Mouse (Mus musculus) MEL (cell line): ENCODE results near the gene Tcf12. TPM values are rescaled to one million over a fixed set of nuclear protein-coding genes. Genes with fewer than 3 reads are reported as not detected.

Experiments used
- DNase-seq: peaks from one replicate; pipeline ENCODE4 v3.0.0; 2011; ENCODE audit warnings: low read depth, low spot score
- H3K27ac ChIP-seq: 2 replicates; pipeline ENCODE4 v1.5.1; 2012; ENCODE audit warnings: low read depth, mild to moderate bottlenecking, control low read depth, low read length, moderate library complexity; ENCODE audit not compliant: control insufficient read depth
- H3K27me3 ChIP-seq, 2 experiments: fragments of 150-350 bp in 1 of 2; sonication (generic) in 1 of 2; 2 replicates each; pipeline ENCODE4 v1.6.1; 2012; ENCODE audit warnings: low read length in 2 of 2, mild to moderate bottlenecking in 2 of 2, improper control_type of control experiment in 1 of 2, moderate library complexity in 1 of 2; ENCODE audit not compliant: insufficient read depth in 2 of 2, control insufficient read depth in 1 of 2
- H3K36me3 ChIP-seq, 2 experiments: 2 replicates each; pipeline ENCODE4 v1.6.1; 2012 to 2014; ENCODE audit warnings: low read length in 2 of 2, improper control_type of control experiment in 1 of 2, inconsistent platforms in 1 of 2, mild to moderate bottlenecking in 1 of 2; ENCODE audit not compliant: insufficient read depth in 2 of 2, control insufficient read depth in 1 of 2
- H3K4me1 ChIP-seq, 2 experiments: fragments of 150-350 bp in 1 of 2; sonication (generic) in 1 of 2; 2 replicates each; pipeline ENCODE4 v1.6.1; 2012; ENCODE audit warnings: low read length in 2 of 2, improper control_type of control experiment in 1 of 2, mild to moderate bottlenecking in 1 of 2; ENCODE audit not compliant: insufficient read depth in 2 of 2, control insufficient read depth in 1 of 2
- H3K4me3 ChIP-seq, 2 experiments: fragments of 150-350 bp in 1 of 2; sonication (generic) in 1 of 2; 2 replicates each; pipeline ENCODE4 v1.5.1; 2012; ENCODE audit warnings: low read depth in 2 of 2, low read length in 2 of 2, mild to moderate bottlenecking in 2 of 2, moderate library complexity in 2 of 2, control low read depth in 1 of 2, improper control_type of control experiment in 1 of 2; ENCODE audit not compliant: control insufficient read depth in 1 of 2, insufficient read depth in 1 of 2
- H3K79me2 ChIP-seq: 2 replicates; pipeline ENCODE4 v1.6.1; 2012; ENCODE audit warnings: mild to moderate bottlenecking, low read length, moderate library complexity; ENCODE audit not compliant: control insufficient read depth, poor library complexity, insufficient read depth
- H3K9ac ChIP-seq: 2 replicates; pipeline ENCODE4 v1.6.1; 2012; ENCODE audit warnings: low read depth, mild to moderate bottlenecking, control low read depth, low read length, moderate library complexity; ENCODE audit not compliant: control insufficient read depth, poor library complexity, severe bottlenecking
- H3K9me3 ChIP-seq: fragments of 150-350 bp; sonication (generic); replicated peaks from 2 replicates; pipeline ENCODE4 v1.6.1; 2012; ENCODE audit warnings: mild to moderate bottlenecking, low read length, improper control_type of control experiment, moderate library complexity; ENCODE audit not compliant: insufficient read depth
- BHLHE40 ChIP-seq: IDR thresholded peaks from 2 replicates; pipeline ENCODE4 v1.6.1; 2012; ENCODE audit warnings: low read depth, mild to moderate bottlenecking, inconsistent platforms, low read length, improper control_type of control experiment, borderline replicate concordance
- CHD2 ChIP-seq: IDR thresholded peaks from 2 replicates; pipeline ENCODE4 v1.6.1; 2011; ENCODE audit warnings: low read length, improper control_type of control experiment
- ELF1 ChIP-seq: IDR thresholded peaks from 2 replicates; pipeline ENCODE4 v1.6.1; 2014; ENCODE audit warnings: low read depth, mild to moderate bottlenecking, inconsistent platforms, low read length, improper control_type of control experiment, moderate library complexity
- EP300 ChIP-seq, 2 experiments: IDR thresholded peaks; 2 replicates each; pipeline ENCODE4 v1.6.1; 2011; ENCODE audit warnings: improper control_type of control experiment in 2 of 2, low read length in 2 of 2, low read depth in 1 of 2, mild to moderate bottlenecking in 1 of 2
- ETS1 ChIP-seq: IDR thresholded peaks from 2 replicates; pipeline ENCODE4 v1.6.1; 2012; ENCODE audit warnings: low read depth, mild to moderate bottlenecking, inconsistent platforms, low read length, improper control_type of control experiment, moderate library complexity
- GATA1 ChIP-seq: IDR thresholded peaks from 2 replicates; pipeline ENCODE4 v1.6.1; 2011; ENCODE audit warnings: low read depth, low read length, improper control_type of control experiment
- HCFC1 ChIP-seq: IDR thresholded peaks from 2 replicates; pipeline ENCODE4 v1.6.1; 2012; ENCODE audit warnings: low read depth, mild to moderate bottlenecking, inconsistent platforms, low read length, improper control_type of control experiment, moderate library complexity
- KAT2A ChIP-seq: conservative IDR thresholded peaks from 2 replicates; pipeline ENCODE4 v1.6.1; 2012; ENCODE audit warnings: low read depth, low read length, improper control_type of control experiment, inconsistent platforms
- MAFK ChIP-seq: IDR thresholded peaks from 2 replicates; pipeline ENCODE4 v1.6.1; 2011; ENCODE audit warnings: low read depth, mild to moderate bottlenecking, low read length, improper control_type of control experiment, borderline replicate concordance
- MAX ChIP-seq: IDR thresholded peaks from 2 replicates; pipeline ENCODE4 v1.6.1; 2011; ENCODE audit warnings: low read length, improper control_type of control experiment
- MYB ChIP-seq: IDR thresholded peaks from 2 replicates; pipeline ENCODE4 v1.6.1; 2011; ENCODE audit warnings: mild to moderate bottlenecking, low read depth, low read length, improper control_type of control experiment
- MYC ChIP-seq: IDR thresholded peaks from 2 replicates; pipeline ENCODE4 v1.6.1; 2011; ENCODE audit warnings: low read depth, mild to moderate bottlenecking, low read length, improper control_type of control experiment, moderate library complexity
- NRF1 ChIP-seq: IDR thresholded peaks from 2 replicates; pipeline ENCODE4 v1.6.1; 2014; ENCODE audit warnings: low read depth, mild to moderate bottlenecking, inconsistent platforms, low read length, improper control_type of control experiment, moderate library complexity; ENCODE audit not compliant: poor library complexity, insufficient read depth, severe bottlenecking
- POLR2AphosphoS2 ChIP-seq: IDR thresholded peaks from 2 replicates; pipeline ENCODE4 v1.6.1; 2011; ENCODE audit warnings: low read length, improper control_type of control experiment
- POLR2AphosphoS5 ChIP-seq: IDR thresholded peaks from 2 replicates; pipeline ENCODE4 v1.6.1; 2012; ENCODE audit warnings: low read depth, borderline replicate concordance, mild to moderate bottlenecking, inconsistent platforms, low read length, moderate library complexity, mixed read lengths
- RCOR1 ChIP-seq: IDR thresholded peaks from 2 replicates; pipeline ENCODE4 v1.6.1; 2012; ENCODE audit warnings: low read depth, mild to moderate bottlenecking, inconsistent platforms, low read length, improper control_type of control experiment
- SIN3A ChIP-seq: IDR thresholded peaks from 2 replicates; pipeline ENCODE4 v1.6.1; 2012; ENCODE audit warnings: low read length, improper control_type of control experiment, inconsistent platforms
- SMC3 ChIP-seq: IDR thresholded peaks from 2 replicates; pipeline ENCODE4 v1.6.1; 2011; ENCODE audit warnings: low read depth, low read length, improper control_type of control experiment
- TAL1 ChIP-seq: IDR thresholded peaks from 2 replicates; pipeline ENCODE4 v1.6.1; 2012; ENCODE audit warnings: mild to moderate bottlenecking, inconsistent platforms, low read length, moderate library complexity, mixed read lengths
- TBP ChIP-seq: IDR thresholded peaks from 2 replicates; pipeline ENCODE4 v1.8.0; 2011; ENCODE audit warnings: low read depth, low read length, improper control_type of control experiment
- TCF12 ChIP-seq: IDR thresholded peaks from 2 replicates; pipeline ENCODE4 v1.6.1; 2014; ENCODE audit warnings: low read depth, mild to moderate bottlenecking, inconsistent platforms, low read length, improper control_type of control experiment, moderate library complexity
- ZKSCAN1 ChIP-seq: IDR thresholded peaks from 2 replicates; pipeline ENCODE4 v1.6.1; 2012; ENCODE audit warnings: low read depth, mild to moderate bottlenecking, inconsistent platforms, low read length, improper control_type of control experiment, moderate library complexity
- polyA plus RNA-seq, 2 experiments: library from polyadenylated mRNA; stranded (reverse) in 1 of 2; unstranded in 1 of 2; fragments of >175 nt in 1 of 2; fragments of >200 nt in 1 of 2; gene quantifications; 2 replicates each; pipeline versions ENCODE4 v1.2.1 to v1.2.4; 2012; ENCODE audit warnings: low replicate concordance in 2 of 2, low read depth in 1 of 2; ENCODE audit not compliant: insufficient read length in 2 of 2, insufficient read depth in 1 of 2, missing spikeins in 1 of 2
- total RNA-seq: library from RNA; depleted of rRNA; stranded (reverse); fragments of 300-350 nt; gene quantifications from 2 replicates; pipeline ENCODE4 v1.2.3, GENCODE M21; 2012

The Tcf12 gene
- total and polyA plus RNA-seq, 3 experiments: 29.3 to 70.5 (median 39.6) TPM

- H3K9me3 ChIP-seq: no peaks in the 10 kb centered on the region
- no peak overlapping the region for H3K9ac ChIP-seq
- peak; percentile 61 for DNase-seq
- peaks cover 2 to 4% of the 10 kb centered on the region in 2 experiments; a peak in 3 of 4 replicates for H3K4me1 ChIP-seq
- no peaks in the 10 kb centered on the region; a peak in 1 of 4 replicates for H3K27me3 ChIP-seq
- H3K4me3 ChIP-seq: peak overlapping the region; percentile 11 to 18; a peak in 1 of 4 replicates
- H3K27ac ChIP-seq: no peak overlapping the region
- TF ChIP-seq GATA1: peak; percentile 96
- TF ChIP-seq CHD2: no peak
- TF ChIP-seq ETS1: peak; percentile 98
- TF ChIP-seq TCF12: peak; percentile 32; the same call in 1 of the 2 replicates
- peak; percentile 65; the same call in 1 of the 2 replicates for TF ChIP-seq MYC
- peak; percentile 53 for TF ChIP-seq ELF1
- TF ChIP-seq SIN3A: peak; percentile 70
- TF ChIP-seq POLR2AphosphoS5: no peak
- TF ChIP-seq EP300 (IDR thresholded peaks at IDR 0.05; ENCODE audit: low read depth in 1 of 2, low read length in 2 of 2): peak; percentile 54 to 72; a peak in 3 of 4 replicates
- 0 out of 2 replicates have a peak, but pooled peaks have one; percentile 14 for TF ChIP-seq RCOR1
- TF ChIP-seq, all 39 proteins: peak for 8
- Histone ChIP-seq H3K36me3 (peaks cover 0 to 4% of the 10 kb centered on the region in 2 experiments; a peak in 2 of 4 replicates), H3K79me2 (no peaks in the 10 kb centered on the region)
Observed at GRCm38 (mm10) chr9:72144148-72144547, 32.5 kb upstream of the Tcf12 start.

GRCm38 (mm10) chr9:72137899-72138298 is 26.2 kb upstream of the Tcf12 start:
- TF ChIP-seq SMC3 (no peak), HCFC1 (no peak), POLR2AphosphoS2 (no peak), ZKSCAN1 (no peak), BHLHE40 (no peak), TAL1 (no peak), ETS1 (no peak), TCF12 (no peak), TBP (no peak), MYC (no peak), GATA1 (no peak), MYB (no peak), KAT2A (no peak), MAFK (no peak), RCOR1 (no peak), NRF1 (no peak), MAX (no peak)
- TF ChIP-seq, all 39 proteins: peak for 0

More at GRCm38 (mm10) chr9:72137899-72138298, 26.2 kb upstream of the Tcf12 start:
- H3K27ac ChIP-seq: no peak overlapping the region
- H3K9me3 ChIP-seq: no peaks in the 10 kb centered on the region
- peaks cover 3 to 4% of the 10 kb centered on the region in 2 experiments; a peak in 2 of 4 replicates for H3K4me1 ChIP-seq
- H3K79me2 ChIP-seq: peaks cover 5% of the 10 kb centered on the region; the same call in 1 of the 2 replicates
- H3K36me3 ChIP-seq: peaks cover 0 to 9% of the 10 kb centered on the region in 2 experiments; a peak in 2 of 4 replicates
- no peak for DNase-seq
- no peaks in the 10 kb centered on the region for H3K27me3 ChIP-seq
- no peak overlapping the region for H3K9ac ChIP-seq
- no peak overlapping the region for H3K4me3 ChIP-seq
